Mouse (Mus musculus) forebrain, embryonic 16.5 days (tissue): ENCODE results near the gene Agpat4. TPM values are rescaled to one million over a fixed set of nuclear protein-coding genes. Genes with fewer than 3 reads are reported as not detected.

Experiments used
- ATAC-seq: fragments of 200-750 bp; cut with Nextera tagmentation; 2 replicates; pipeline ENCODE4 v1.8.0; 2017; ENCODE audit warnings: mild to moderate bottlenecking, moderate library complexity
- H3K27ac ChIP-seq: fragments of 300-500 bp; sonication (generic); 2 replicates; pipeline ENCODE4 v1.5.1; 2014; ENCODE audit warnings: low read length, control low read depth
- H3K27me3 ChIP-seq: fragments of 300-500 bp; sonication (generic); replicated peaks from 2 replicates; pipeline ENCODE4 v1.6.1; 2014; ENCODE audit warnings: low read length; ENCODE audit not compliant: control insufficient read depth, insufficient read depth
- H3K36me3 ChIP-seq: fragments of 300-500 bp; sonication (generic); 2 replicates; pipeline ENCODE4 v1.6.1; 2014; ENCODE audit not compliant: control insufficient read depth, insufficient read depth
- H3K4me1 ChIP-seq: fragments of 300-500 bp; sonication (generic); replicated peaks from 2 replicates; pipeline ENCODE4 v1.6.1; 2014; ENCODE audit warnings: low read length; ENCODE audit not compliant: control insufficient read depth, insufficient read depth
- H3K4me2 ChIP-seq: fragments of 300-500 bp; sonication (generic); 2 replicates; pipeline ENCODE4 v1.6.1; 2014; ENCODE audit warnings: mild to moderate bottlenecking, low read length, control low read depth
- H3K4me3 ChIP-seq: fragments of 300-500 bp; sonication (generic); replicated peaks from 2 replicates; pipeline ENCODE4 v1.5.1; 2014; ENCODE audit warnings: mild to moderate bottlenecking, low read length, control low read depth
- H3K9ac ChIP-seq: fragments of 300-500 bp; sonication (generic); replicated peaks from 2 replicates; pipeline ENCODE4 v1.6.1; 2014; ENCODE audit warnings: low read depth, low read length, control low read depth
- H3K9me3 ChIP-seq: fragments of 300-500 bp; sonication (generic); 2 replicates; pipeline ENCODE4 v1.6.1; 2016; ENCODE audit warnings: low read length; ENCODE audit not compliant: control insufficient read depth
- WGBS: fragments of 180-500 bp; shearing (Covaris S2); extraction: QIAGEN DNeasy Blood & Tissue Kit; methylation state at CpG from one replicate; pipeline ENCODE4 v1.1.7; 2014; 5-methylcytosine and 5-hydroxymethylcytosine counted together
- polyA plus RNA-seq: library from polyadenylated mRNA; unstranded; fragments of >200 nt; fragmentation: Nextera tagmentation; extraction: Ambion mirVana; gene quantifications from 2 replicates; pipeline ENCODE4 v1.2.1, GENCODE M21; 2015

The Agpat4 gene
- polyA plus RNA-seq, 1 experiment from 2014 or later: 57.6 TPM

DNA sequence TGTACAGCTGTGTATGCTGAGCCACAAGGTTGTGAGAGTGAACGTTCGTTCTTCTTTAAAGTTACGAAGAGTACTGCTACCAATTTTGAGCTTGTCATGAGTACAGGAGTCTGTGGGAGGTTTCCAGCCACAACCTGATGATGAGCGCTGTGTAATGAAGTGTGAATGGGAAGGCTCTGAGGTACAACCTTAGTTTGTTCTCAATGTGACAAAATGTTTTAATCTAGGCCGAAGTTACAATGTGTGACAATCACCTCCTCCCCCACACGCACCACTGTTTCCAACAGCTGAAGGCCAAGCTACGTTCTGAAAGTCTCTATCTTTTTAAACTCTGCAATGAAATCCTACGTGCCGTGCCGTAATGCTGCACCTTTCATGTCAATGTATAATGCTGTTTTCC, 16.2 kb upstream of the Agpat4 start:
- Histone ChIP-seq H3K4me3 (no peak overlapping the region), H3K9ac (no peak overlapping the region), H3K4me1 (no peaks in the 10 kb centered on the region), H3K4me2 (no peak overlapping the region), H3K27me3 (no peaks in the 10 kb centered on the region), H3K27ac (no peak overlapping the region), H3K9me3 (peaks cover 5% of the 10 kb centered on the region), H3K36me3 (no peaks in the 10 kb centered on the region)
- WGBS: 94% methylated on average over 10 of the region's 10 CpGs
- no peak for ATAC-seq

- peaks cover 5% of the 10 kb centered on the region for H3K9me3 ChIP-seq
- no peak for ATAC-seq
- H3K4me1 ChIP-seq: no peaks in the 10 kb centered on the region
- no peaks in the 10 kb centered on the region for H3K27me3 ChIP-seq
- H3K4me2 ChIP-seq: no peak overlapping the region
- no peaks in the 10 kb centered on the region for H3K36me3 ChIP-seq
- H3K4me3 ChIP-seq: no peak overlapping the region
- 86% methylated on average over 6 of the region's 6 CpGs for WGBS
- no peak overlapping the region for H3K27ac ChIP-seq
- no peak overlapping the region for H3K9ac ChIP-seq
Measured at GRCm38 (mm10) chr17:12103781-12104180, 14.7 kb upstream of the Agpat4 start.

DNA sequence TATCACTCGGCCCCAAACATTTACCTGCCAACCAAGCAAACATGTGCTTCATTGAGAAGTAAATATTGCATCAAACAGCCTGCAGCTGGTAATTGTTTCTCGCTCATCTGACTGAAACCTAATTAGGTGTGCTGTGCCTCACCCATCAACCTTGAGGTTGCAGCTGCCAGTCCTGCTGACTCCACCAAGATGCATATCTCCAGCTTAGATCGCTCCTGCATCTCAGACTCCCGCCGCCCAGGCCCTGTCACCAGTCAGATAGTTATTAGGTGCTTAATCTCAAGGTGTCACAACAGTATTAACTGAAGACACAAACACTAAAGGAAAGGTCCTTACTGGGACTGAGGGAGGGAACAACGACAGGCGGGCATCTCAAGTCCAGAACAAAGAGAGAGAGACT, 14.3 kb upstream of the Agpat4 start:
- Histone ChIP-seq H3K36me3 (no peaks in the 10 kb centered on the region), H3K27me3 (no peaks in the 10 kb centered on the region), H3K4me2 (no peak overlapping the region), H3K9ac (no peak overlapping the region), H3K4me1 (no peaks in the 10 kb centered on the region), H3K27ac (no peak overlapping the region), H3K9me3 (peaks cover 5% of the 10 kb centered on the region), H3K4me3 (no peak overlapping the region)
- WGBS: 89% methylated on average over 7 of the region's 7 CpGs
- ATAC-seq: no peak

DNA sequence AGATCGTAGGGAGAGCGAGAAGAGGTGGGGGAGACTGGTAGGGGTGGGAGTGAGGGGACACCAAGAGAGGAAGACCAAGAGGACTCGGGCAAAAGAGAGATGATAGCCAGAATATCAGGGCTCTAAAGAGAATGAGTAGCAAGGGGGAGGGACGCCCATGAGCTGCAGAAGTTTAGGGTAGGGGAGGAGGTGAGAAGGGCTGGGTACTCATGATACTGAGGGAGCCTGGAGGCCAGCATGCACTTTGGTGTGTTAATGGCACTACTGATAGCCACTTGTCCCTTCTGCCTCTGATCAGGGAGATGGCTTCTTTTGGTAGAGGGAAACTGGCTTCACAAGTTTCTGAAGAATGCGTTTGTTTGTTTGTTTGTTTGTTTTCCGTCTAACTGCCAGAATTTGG, 13.8 kb upstream of the Agpat4 start:
- Histone ChIP-seq H3K4me1 (no peaks in the 10 kb centered on the region), H3K27ac (no peak overlapping the region), H3K36me3 (no peaks in the 10 kb centered on the region), H3K27me3 (no peaks in the 10 kb centered on the region), H3K4me2 (no peak overlapping the region), H3K4me3 (no peak overlapping the region), H3K9ac (no peak overlapping the region), H3K9me3 (peaks cover 5% of the 10 kb centered on the region)
- ATAC-seq: no peak
- 93% methylated on average over 6 of the region's 6 CpGs for WGBS

DNA sequence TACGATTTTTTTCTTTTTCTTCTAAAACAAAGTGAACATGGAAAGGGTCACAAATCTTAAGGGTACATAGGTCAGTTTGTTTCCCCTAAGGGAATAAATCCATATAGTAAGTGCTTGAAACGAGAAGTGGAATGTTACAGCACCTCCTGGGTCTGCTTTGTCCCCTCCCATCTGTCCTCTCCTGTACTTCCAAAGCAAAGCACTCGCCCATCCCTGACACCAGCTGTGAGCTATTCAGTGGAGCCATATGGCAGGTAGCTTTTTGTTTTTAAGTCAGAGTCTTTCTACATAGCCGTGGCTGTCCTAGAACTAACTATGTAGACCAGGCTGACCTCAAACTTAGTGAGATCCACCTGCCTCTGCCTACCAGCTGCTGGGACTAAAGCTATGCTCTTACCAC, 12.2 kb upstream of the Agpat4 start:
- no peaks in the 10 kb centered on the region for H3K36me3 ChIP-seq
- ATAC-seq: no peak
- 49% methylated on average over 4 of the region's 4 CpGs for WGBS
- no peak overlapping the region for H3K27ac ChIP-seq
- H3K9ac ChIP-seq: no peak overlapping the region
- no peak overlapping the region for H3K4me2 ChIP-seq
- no peaks in the 10 kb centered on the region for H3K27me3 ChIP-seq
- no peaks in the 10 kb centered on the region for H3K4me1 ChIP-seq
- H3K9me3 ChIP-seq: no peaks in the 10 kb centered on the region
- H3K4me3 ChIP-seq: no peak overlapping the region

GRCm38 (mm10) chr17:12113626-12114025, 4.9 kb upstream of the Agpat4 start:
- ATAC-seq: no peak
- H3K4me2 ChIP-seq: no peak overlapping the region
- H3K27me3 ChIP-seq: no peaks in the 10 kb centered on the region
- no peaks in the 10 kb centered on the region for H3K9me3 ChIP-seq
- H3K36me3 ChIP-seq: no peaks in the 10 kb centered on the region
- peaks cover 7% of the 10 kb centered on the region for H3K4me1 ChIP-seq
- no peak overlapping the region for H3K27ac ChIP-seq
- no peak overlapping the region for H3K9ac ChIP-seq
- 91% methylated on average over 6 of the region's 6 CpGs for WGBS
- H3K4me3 ChIP-seq: no peak overlapping the region

GRCm38 (mm10) chr17:12115086-12115485, 3.4 kb upstream of the Agpat4 start:
- Histone ChIP-seq H3K27ac (no peak overlapping the region), H3K4me3 (no peak overlapping the region), H3K4me1 (peaks cover 8% of the 10 kb centered on the region), H3K36me3 (no peaks in the 10 kb centered on the region), H3K27me3 (no peaks in the 10 kb centered on the region), H3K9ac (no peak overlapping the region), H3K4me2 (no peak overlapping the region), H3K9me3 (no peaks in the 10 kb centered on the region)
- WGBS: 76% methylated on average over 2 of the region's 2 CpGs
- ATAC-seq: no peak

DNA sequence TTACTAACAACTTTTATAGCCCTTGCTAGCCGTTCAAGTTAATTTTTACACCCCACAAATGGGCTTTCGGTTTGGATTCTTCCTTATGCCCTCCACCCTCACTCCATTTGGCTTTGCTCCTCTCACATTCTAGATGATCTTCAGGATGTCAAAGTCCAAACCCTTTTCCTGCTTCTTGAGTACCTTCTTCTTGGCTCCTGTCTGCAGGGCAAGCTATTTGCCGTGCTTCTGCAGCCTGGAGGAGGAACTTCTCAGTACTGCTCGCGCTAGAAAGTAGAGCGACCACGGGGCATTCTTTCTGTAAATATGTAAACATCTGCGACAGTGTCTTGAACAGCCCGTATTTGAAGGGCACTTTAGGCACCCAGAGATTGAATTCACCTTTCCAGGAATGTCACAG, 373 bp upstream of the Agpat4 start:
- 7% methylated on average over 9 of the region's 9 CpGs for WGBS
- Histone ChIP-seq H3K36me3 (no peaks in the 10 kb centered on the region), H3K4me2 (peak overlapping the region; percentile 95), H3K4me1 (peaks cover 24% of the 10 kb centered on the region), H3K9me3 (no peaks in the 10 kb centered on the region), H3K27me3 (no peaks in the 10 kb centered on the region), H3K4me3 (peak overlapping the region; percentile 70), H3K9ac (peak overlapping the region; percentile 67), H3K27ac (no peak overlapping the region)
- ATAC-seq: no peak

DNA sequence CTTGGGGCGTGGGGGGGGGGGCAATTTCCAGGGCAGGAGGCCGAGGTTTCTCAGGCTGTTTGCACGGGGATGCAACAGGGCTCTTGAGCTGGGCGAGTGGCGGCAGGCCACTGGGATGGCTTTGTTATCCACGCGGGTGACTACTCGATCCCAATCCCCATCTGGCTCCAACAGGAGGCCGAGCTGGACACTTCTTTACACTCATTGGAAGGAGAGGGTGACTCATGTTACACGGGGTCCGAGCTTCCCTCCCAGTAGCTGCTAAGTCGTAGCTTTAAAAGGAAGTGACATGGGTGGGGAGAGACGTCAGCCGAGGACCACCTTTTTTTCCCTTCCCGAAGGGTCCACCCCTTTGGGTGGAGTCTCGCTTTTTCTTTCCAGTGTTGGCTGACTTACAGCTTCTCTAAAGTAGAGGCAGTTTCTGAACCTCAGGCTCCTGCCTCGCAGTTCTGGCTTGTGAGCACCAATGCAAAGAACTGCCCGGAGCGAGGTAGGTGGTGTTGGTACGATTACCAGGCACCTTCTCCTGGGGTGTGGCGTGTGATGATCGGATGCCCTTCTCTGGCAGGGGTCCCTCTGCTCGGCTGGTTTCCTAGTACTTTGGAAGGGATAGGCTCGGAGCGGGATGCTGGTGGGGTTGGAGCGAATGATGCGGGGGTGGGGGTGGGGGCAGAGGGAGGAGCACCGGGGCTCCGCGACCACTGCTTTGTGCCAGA, 580 bp downstream of the Agpat4 start:
- Histone ChIP-seq H3K4me3 (peak overlapping the region; percentile 70), H3K9me3 (no peaks in the 10 kb centered on the region), H3K36me3 (no peaks in the 10 kb centered on the region), H3K4me1 (peaks cover 24% of the 10 kb centered on the region), H3K4me2 (peak overlapping the region; percentile 95), H3K27me3 (no peaks in the 10 kb centered on the region), H3K27ac (peak overlapping the region; percentile 95), H3K9ac (peak overlapping the region; percentile 67)
- WGBS: under 1% methylated on average over 30 of the region's 30 CpGs
- peak; percentile 94 for ATAC-seq

DNA sequence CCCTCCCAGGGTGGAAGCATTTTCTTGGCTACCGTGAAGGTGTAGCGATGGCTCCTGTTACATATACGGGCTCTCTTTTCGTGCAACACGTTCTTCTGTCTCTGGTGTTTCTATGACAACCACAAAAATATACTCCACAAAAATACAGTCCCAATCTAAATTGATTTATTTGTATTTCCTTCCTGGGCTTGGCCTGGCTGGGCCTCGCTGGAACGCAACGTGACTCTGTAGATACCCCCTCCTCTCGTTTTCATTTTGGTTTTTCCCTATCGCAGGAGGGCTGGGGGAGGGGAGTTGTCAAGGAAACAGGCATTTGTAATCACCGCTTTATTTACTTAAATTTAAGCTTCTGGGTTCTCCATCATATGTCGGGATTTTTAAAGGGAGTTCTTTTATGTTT, 1.2 kb downstream of the Agpat4 start:
- Histone ChIP-seq H3K9ac (peak overlapping the region; percentile 67), H3K4me3 (peak overlapping the region; percentile 70), H3K4me2 (peak overlapping the region; percentile 95), H3K27ac (peak overlapping the region; percentile 95), H3K9me3 (no peaks in the 10 kb centered on the region), H3K36me3 (0 out of 2 replicates have a peak, but pooled peaks cover 4% of the 10 kb centered on the region), H3K27me3 (no peaks in the 10 kb centered on the region), H3K4me1 (peaks cover 24% of the 10 kb centered on the region)
- WGBS: 0% methylated on average over 12 of the region's 12 CpGs
- peak; percentile 71 for ATAC-seq
